Mouse (Mus musculus) heart, adult 8-10 months (tissue): Measurements from ENCODE around the gene Tdo2. TPM values are rescaled to one million over a fixed set of nuclear protein-coding genes. Genes with fewer than 3 reads are reported as not detected.
A peak's percentile ranks its signal among the peaks of the same experiment; 100 is the strongest.

Experiments used
- DNase-seq: peaks from one replicate; pipeline ENCODE4 v3.0.0; 2022; ENCODE audit warnings: low spot score
- total RNA-seq, 4 experiments: library from RNA; stranded (reverse); gene quantifications; 2 replicates each; pipeline ENCODE4 v1.2.4; 2022

Tdo2 gene
- under 1 TPM in 1 of 4 experiments, not detected in 3; 0.11 TPM for total RNA-seq

GRCm38 (mm10) chr3:81976102-81976501 is at the start of gene Tdo2:
Tdo2 (minus strand) TSS chr3:81976202.
- no peak for DNase-seq

- DNase-seq, result no peak
These were observed 47.1 kb upstream of the Tdo2 start for GRCm38 (mm10) chr3:82023065-82023464.

DNA sequence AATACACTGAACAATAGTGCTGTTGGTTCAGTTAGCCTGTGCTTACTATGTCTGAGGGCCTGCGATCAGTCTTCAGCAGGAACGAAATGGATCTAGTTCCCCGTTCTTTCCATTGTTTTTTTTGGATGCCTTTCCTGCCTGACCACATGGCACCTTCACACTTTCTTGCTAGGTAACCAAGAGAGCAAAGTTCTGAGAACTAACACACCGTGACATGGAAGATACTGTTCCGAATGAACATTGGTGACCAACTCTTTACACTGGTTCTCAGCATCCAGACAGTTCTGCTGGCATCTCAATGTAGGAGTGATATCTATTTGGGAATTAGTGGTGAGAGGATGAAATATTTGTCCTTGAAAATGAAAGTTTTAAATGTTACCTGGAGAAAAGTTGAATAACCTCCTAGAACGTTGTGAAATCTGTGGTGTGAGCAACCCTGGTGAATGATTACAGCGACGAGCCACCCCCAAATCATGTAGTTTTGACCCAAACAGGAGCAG is 46.5 kb upstream of the Tdo2 start:
- DNase-seq, result no peak

DNA sequence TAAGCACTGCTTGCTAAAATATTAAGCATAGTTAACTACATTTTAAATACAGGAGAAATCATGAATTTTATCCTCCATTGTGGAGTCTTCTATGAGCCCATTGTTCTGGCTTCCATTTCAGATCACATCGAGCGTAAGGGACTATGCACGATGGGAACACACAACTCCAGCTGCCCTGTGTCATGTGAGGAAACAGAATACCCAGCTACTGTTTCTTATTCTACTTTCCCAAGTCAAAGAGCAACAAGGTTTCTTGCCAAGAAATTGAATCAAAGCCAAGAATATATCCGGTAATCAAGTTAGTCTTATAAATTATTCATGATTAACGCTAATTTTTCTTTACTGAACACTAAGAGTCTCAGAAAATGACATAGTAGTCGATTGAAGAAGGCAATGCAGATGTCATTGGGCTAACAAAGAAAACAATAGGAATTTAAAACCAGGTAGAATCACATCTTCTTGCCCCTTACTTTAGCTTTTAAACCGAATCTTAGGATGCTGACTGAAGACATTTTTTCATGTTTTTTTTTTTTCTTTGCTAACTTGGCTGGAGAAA is 38.2 kb upstream of the Tdo2 start:
- DNase-seq, result no peak

DNA sequence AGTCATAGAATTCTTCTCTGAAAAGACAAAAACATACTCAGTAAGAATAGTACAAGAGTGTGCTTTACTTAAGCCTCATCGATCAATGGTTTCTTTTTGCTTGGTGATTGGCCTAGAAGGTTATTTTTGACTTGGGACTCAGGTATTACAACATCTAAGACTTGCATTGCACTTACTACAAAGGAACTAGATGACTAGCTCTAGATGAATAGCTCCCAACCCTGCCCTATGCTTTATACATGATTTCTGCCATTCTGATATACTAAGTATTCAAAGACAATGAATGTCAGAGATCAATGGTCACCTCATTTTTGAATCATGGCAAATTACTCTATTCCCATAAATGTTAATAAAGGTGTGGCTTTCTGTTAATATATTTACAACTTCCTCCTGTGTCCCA is 31.0 kb upstream of the Tdo2 start:
- no peak for DNase-seq

DNA sequence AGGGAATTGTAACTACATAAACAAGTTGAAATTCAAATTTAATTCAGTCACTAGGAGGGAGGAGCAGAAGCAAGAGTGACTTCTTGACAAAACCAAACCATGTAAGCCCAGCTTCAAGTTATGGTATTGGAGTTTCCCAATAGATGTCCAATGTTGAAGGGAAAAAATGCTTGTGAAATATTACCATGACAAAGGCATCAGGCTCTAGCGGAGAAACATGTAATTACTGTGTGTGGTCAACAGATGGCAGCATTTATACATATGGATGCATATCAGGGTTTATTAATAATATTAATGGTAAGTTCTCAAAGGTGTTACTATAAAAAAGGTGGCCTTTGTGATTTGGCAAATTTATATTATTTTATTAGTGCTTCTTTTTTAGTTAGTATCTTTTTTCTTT is 20.0 kb upstream of the Tdo2 start:
- peak; percentile 24 for DNase-seq

GRCm38 (mm10) chr3:81995371-81995770 is 19.4 kb upstream of the Tdo2 start:
- DNase-seq, result no peak

DNA sequence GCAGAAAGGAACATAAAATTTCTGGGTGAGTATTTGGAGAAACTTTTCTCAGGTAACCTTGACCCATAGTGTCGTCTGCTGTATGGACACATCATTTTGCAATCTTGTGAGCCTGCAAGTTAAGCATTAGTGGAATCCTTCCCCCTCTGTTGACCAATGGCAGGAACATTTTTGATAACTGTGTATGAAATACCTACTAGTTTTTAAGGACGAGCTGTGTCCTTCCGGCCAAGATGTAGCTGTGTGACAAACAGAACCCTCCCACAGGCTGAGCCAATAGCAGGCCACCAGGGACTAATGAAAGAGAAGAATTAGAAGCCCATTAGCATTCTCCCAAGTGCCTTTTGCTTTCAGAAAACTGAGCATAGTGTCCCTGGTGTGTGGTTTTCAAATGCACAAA is 14.5 kb upstream of the Tdo2 start:
- DNase-seq, result no peak

- DNase-seq, result peak; percentile 2
These were observed 13.7 kb upstream of the Tdo2 start for GRCm38 (mm10) chr3:81989692-81990141.

DNA sequence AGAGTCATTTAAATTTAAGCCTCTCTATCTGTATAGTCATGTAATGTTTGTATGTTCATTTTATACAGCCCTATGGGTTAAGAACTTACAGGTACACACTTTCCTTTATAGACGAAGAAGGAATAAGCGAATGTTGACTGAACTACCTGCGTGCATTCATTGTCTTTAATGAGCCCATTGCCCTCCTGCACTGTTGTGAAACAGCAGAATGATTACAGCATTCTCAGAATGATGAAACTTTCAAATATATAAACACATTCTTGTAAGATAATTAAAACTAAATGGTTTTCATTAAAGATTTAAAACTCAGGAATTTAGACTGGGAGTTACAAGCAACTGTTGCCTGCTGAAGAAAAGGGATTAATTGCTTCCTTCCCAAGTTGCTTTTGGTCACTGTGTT is 11.6 kb upstream of the Tdo2 start:
- no peak for DNase-seq

- DNase-seq, result no peak
These were observed 10.1 kb upstream of the Tdo2 start for GRCm38 (mm10) chr3:81986103-81986502.

DNA sequence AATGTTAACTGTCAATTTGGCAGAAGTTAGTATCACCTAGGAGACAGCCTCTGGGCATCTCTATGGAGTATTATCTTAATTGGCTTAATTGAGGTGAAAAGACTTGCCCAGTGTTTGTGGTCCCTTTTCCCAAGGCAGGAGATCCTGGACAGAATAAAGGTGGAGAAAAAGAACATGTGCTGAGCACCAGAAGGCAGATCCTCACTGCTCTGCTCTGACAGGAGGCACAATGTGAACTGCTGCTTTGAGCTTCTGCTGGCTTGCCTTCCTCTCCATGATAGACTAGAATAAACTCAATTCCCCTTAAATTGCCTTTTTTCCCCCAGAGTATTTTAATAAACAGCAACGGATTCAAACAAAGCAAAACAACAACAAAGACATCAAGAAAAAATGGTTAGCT is 9.1 kb upstream of the Tdo2 start:
- DNase-seq, result no peak

DNA sequence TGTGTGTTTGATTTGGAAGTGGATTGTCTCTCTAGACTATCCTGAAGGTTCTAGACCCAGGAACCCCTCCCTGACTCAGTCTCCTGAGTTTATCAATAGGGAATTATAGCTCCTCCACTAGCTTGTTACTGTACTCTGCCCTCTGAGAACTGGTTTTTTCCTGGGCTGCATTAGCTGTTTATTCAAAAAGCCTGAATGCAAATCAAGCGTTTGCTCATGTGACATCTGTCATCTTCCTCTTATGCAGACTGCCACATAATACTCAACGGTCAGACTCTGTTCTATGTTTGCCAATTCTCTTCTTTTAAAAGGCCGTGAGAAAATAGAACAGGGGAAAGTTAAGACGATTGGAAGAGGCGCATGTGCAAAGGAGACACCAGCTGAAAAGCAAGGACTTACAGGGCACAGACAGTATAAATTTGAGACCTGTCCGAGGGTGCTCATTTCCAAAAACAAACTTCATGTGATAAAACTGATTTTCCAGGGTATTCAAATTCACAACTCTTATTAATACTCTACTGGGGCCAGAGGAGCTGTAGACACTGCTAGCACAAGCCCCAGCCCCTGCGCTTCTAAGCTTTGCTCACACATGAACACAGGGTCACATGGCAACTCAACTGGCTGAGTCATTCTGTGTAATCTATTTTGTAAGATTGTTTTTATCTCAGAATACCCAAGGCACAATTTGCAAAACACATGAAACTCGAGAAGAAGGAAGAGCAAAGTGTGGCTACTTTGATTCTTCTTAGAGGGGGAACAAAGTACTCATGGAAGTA is 7.3 kb upstream of the Tdo2 start:
- DNase-seq, result no peak

GRCm38 (mm10) chr3:81981990-81982389 is 6.0 kb upstream of the Tdo2 start, which contains the start of gene Asic5:
Asic5 (plus strand) TSS chr3:81982290.
- no peak for DNase-seq

DNA sequence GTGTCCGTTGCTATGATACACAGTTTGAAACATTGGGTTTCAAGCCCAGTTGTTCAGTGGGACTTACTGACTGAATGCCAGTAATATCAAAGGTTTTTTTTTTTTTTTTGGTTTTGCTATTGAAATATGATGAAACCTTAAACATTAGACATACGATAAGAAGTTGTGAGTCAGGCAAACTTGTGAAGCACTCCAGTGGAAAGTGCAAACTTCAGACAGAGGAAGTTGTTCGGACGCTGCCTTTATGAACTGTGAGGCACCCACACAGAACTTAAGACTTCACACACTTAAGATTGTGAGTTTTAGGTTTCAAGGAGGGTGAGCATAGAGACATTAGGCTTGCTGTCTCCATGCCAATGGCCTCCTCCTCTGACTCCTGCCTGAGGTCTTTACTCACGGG is 5.6 kb upstream of the Tdo2 start:
- no peak for DNase-seq

DNA sequence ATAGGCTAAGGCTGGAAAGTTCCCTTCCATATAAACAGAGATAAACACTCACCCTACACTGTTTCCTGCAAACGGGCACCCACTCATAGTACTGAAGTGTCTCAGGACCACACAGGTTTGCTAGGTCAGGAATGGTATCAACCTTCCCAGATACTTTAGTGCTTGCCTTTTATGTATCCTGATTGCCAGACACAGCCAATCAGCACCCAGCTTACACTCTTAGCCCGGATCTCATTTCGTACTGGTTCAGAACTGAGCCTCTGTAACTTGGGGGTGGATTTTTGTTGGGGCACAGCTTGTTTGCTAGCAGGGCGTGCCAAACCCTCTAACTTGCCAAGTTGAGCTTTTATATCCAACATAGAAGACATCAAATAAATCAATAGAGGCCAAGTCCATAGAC is 395 bp downstream of the Tdo2 start:
- DNase-seq, result no peak

- no peak for DNase-seq
These were observed 11.4 kb downstream of the Tdo2 start for GRCm38 (mm10) chr3:81964596-81964995.

- no peak for DNase-seq
These were observed 12.2 kb downstream of the Tdo2 start for GRCm38 (mm10) chr3:81963768-81964167.

DNA sequence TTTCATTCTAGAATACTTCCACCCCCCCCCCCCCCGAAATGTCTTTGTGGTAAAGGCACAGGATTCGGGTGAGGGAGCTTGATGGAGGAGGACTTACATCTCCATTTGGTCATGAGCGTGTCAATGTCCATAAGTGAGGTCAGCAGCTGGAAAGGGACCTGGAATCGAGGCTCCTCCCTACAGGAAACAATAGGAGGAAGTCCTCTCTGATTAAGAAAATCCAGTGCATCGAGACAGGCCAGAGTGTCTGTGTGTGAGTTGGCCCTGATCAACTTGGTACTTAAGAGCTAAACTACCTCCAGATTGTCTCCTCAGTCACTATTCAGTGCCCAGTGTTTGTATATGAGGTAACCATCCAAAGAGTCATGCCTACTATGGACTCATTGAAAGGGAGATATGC is 14.7 kb downstream of the Tdo2 start:
- DNase-seq, result no peak

GRCm38 (mm10) chr3:81957484-81957883 is 18.5 kb downstream of the Tdo2 start:
- no peak for DNase-seq

DNA sequence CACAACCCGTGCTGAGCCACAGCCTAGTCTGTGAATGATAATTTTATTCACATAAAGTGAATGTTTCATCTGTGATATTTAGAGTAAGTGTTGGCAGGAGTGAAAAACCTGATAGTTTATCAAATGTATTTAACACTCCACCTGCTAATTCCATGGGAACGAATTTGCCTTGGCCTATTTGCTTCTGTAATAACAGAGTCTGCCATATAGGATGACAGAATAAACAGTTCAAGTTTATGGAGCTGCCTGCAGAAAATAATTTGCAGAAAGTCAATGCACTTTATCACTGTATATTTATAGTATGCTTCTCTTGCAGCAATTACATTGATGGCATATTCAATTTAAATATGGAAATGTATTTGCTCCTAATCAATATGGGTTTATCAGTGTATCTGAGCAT is 24.2 kb downstream of the Tdo2 start:
- DNase-seq, result no peak

GRCm38 (mm10) chr3:81949048-81949447 is 27.0 kb downstream of the Tdo2 start:
- no peak for DNase-seq

GRCm38 (mm10) chr3:81944851-81945393 is 31.1 kb downstream of the Tdo2 start:
- no peak for DNase-seq
